Mouse (Mus musculus) naive thymus-derived CD4-positive, alpha-beta T cell, adult 2 months (primary cell): ENCODE measurements around the gene Fmnl3.

Experiments
- DNase-seq: peaks from one replicate; pipeline ENCODE4 v3.0.0-alpha.2; 2011; ENCODE audit warnings: low read depth

Gene Fmnl3

DNA sequence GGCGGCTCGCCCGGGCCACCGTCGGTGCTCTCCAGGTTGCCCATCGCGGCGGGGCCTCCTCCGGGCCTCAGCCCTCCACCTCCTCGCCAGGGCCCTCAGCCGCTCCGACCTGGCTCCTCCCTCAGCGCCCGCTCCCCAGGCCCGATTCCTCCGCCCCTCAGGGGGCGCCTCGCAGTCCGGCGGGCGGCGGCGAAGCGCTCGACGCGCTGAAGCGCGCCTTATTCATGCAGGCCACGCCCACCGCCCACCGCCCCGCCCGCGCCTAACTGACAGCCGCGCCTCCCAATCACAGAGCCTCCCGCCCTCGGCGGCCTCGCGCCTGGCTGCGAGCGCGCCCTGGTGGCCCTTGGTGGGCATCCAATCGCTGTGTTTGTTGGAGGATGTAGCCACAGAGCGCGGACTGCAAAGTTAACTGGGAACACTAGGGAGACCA is at the start of gene Fmnl3:
Gene Fmnl3, minus strand, starts transcription at position 224 of the 433 bp plus-strand sequence.
- DNase-seq = peak; percentile 98

DNA sequence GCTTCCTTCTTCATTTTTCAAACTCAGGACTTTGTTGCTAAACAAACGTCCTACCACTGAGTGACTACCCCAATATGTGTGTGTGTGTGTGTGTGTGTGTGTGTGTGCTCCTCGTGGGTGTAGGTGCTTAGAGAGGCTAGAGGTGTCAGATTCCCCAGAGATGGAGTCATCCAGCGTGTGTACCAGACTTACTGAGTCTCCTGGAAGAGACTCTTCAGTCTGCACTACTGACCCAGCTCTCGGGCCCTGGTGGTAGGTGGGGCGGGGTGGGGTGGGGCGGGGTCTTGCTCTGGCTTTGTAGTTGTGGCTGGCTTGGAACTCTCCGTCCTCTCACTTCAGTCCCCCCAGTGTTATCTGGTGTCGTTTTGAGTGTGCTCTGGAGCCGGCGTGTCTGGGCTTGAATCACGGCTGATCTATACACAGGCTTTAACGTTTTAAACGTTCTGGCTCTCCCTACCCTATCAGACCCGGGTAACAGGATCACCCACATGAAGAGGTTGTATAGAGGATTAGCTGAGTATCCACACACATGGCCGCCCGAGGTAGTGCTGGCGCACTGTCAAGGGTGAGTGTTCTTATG is 47.5 kb upstream of the Fmnl3 start:
- no peak for DNase-seq

DNA sequence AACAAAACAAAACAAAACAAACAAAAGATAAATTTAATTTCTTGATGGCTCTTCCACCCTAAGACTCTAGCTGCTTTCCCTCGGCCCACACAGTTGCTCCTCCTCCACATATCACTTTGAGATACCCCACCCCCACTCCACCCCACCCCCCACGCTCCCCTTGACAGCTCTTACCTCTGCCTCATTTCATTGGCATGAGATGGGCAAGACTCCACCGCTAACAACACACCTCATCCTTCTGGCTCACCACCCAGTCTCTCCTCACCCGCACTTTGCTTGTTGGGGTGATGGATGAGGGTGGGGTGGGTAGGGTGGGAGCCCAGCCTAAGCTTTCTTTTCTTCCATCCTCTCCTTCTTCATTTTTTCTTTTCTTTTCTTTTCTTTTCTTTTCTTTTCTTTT is 46.7 kb upstream of the Fmnl3 start:
- no peak for DNase-seq

DNA sequence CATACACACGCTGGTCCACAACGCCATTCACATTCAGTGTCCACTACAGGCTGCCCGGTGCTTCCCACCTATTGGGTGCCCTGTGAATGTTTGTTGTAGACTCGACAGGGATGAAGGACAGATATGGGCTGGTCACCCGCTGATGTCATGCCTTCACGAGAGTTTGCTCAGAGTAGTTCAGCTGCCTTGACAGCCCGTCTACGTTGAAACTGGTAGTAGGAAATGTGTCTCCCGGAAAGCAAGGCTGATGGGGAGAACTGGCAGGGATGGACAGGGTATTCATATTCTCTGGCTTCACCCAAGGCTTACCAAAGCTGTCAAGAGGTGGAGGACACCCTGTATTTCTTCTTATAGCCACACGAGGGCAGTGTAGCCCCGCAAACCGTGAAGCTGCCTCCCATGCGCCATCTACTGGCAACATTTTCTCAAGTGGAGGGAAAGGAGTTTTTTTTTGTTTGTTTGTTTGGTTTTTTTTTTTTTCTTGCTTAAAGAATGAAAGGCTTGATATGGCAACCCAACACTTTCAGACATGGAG is 46.1 kb upstream of the Fmnl3 start:
- DNase-seq = peak; percentile 97

DNA sequence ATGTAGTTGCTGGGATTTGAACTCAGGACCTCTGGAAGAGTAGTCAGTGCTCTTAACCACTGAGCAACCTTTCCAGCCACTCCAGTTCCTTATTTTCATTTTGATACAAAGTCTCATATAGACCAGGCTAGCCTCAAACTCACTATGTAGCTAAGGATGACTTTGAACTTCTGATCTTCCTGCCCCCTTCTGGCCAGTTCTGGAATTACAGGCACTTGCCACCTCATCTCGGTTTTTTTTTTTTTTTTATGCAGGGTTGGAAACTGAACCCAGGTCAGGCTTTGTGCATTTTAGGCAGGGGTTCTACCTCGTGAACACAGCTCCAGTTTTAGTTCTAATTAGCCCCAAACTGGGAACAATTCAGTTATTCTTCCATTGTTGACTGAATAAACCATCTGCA is 45.5 kb upstream of the Fmnl3 start:
- DNase-seq = peak; percentile 88

DNA sequence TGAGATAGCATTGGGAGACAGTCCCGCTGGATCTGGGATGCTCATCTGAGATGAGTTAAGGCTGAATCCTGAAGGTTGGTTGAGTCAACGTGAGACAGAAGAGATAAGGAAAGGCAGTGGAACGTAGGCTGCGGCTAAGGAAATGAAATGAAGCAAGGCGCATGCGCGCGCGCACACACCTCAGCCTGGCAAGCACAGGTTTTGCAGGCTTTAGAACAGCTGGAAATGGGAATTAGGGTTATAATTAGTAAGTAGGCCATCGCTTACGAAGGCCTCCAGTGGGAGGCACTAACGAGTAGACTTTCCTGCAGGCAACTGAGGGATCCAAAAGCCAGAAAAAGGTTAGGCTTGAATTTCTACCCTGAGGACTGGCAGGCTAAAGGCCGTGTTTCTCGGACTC is 41.5 kb upstream of the Fmnl3 start:
- DNase-seq = no peak

DNA sequence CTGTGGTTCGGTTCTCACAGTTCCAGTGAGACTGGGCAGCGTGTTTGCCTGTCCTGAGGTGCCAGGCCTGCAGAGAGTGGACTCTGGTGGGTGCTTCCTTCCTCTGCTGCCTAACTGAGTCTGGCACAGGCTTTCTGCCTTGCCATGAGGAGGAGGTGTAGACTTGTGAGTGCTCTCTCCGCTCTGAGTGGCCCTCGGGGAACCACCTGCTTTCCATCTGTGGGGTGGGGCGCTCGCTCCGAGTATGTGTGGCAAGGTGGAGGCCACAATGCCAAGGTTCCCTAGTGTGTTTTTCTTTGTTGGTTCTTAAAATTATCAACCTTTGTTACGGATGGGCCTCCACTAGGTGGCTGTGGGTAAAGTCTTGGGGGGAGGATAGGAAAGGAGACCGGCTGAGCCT is 38.6 kb upstream of the Fmnl3 start:
- DNase-seq = no peak

DNA sequence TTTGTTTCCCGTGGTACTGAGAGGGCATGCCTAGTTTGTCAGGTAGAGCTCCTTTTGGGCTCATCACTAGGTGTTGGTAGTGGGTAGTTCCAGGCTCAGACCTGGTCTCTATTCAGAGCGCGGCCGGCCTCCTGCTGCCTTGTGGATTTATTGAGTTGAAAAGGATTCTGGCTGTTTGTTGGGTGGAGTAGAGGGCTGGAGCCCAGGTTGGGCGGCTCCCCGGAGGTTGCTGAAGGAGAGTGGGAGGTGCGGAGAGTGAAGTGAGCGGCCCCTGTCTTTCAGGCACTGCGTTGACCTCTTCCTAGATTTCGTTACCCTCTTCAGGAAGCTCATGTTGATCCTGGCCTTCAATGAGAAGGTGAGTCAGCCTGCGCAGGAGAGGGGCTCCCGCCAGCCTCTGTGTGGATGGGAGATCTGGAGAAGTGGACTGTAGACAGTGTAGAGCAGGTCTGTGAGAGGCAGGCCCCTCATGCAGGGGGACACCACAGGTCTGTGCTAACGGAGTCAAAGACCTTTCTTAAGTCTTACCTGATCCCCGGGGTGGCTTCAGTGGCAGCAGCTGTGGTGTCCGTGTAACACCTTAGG is 36.8 kb upstream of the Fmnl3 start:
- DNase-seq = no peak

DNA sequence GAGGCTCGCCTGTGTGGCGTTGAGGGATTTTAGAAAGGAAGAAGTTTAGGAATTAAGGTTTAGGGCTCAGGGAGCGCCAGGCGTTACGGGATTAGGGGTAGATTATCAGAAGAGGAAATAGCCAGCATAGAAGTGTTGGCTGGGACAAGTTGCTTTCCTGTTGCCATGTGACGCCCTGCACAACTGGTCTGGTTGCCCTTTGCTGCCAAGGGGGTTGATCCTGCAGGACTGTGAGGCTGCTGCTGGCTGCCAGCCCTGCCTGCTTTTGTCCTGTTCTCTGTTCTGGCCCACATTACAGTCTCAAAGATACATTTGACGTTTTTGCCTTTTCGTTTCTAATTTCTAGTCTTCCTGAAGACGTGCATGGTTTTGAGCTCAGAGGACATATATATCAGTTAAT is 34.9 kb upstream of the Fmnl3 start:
- no peak for DNase-seq

DNA sequence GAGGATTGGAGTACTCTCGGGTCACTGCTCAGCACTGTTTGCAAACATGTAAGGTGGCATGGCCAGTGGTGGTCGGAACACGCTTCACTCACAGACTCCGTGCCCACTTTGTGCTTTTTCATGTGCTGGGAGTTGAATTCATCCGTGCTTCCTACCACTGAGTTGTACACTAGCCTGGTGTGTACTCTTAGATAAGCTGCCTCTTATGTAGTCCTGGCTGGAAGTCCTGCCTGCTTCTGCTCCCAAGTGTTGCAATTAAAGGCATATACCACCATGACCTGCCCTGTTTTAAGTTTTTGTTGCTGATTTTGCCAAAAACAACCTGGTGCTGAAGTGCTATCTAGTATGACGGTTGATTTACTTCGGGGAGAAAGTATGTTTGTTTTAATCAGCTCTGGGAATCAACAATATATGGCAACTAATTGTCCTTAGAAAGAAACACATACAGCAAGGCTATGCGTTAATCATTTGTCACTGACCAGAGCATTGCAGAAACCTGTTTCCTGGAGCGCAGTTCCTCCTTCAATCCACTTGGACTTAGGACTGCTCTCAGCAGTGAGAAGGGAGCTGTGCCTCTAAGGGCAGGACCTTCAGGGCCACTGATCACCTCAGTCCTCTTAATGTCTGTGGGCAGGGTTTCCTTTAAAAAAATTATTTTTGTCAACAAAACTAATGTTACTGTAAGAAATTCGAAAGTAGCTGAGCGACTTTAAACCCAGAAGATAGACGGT is 33.0 kb upstream of the Fmnl3 start:
- DNase-seq = no peak

DNA sequence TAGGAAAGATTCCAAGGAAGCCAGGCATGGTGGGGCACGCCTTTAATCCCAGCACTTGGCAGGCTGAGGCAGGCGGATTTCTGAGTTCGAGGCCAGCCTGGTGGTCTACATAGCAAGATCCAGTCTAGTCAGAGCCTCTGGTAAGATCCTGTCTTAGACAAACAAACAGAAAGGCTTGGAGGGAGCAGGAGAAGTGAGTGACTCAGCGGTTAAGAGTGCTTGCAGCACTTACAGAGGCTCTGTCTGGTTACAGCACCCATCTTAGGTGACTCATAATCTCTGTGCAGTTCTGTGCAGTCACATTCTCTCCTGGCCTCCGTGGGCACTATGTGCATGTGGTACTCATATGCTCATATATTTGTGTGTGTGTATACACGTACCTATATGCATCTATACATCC is 30.3 kb upstream of the Fmnl3 start:
- no peak for DNase-seq

DNA sequence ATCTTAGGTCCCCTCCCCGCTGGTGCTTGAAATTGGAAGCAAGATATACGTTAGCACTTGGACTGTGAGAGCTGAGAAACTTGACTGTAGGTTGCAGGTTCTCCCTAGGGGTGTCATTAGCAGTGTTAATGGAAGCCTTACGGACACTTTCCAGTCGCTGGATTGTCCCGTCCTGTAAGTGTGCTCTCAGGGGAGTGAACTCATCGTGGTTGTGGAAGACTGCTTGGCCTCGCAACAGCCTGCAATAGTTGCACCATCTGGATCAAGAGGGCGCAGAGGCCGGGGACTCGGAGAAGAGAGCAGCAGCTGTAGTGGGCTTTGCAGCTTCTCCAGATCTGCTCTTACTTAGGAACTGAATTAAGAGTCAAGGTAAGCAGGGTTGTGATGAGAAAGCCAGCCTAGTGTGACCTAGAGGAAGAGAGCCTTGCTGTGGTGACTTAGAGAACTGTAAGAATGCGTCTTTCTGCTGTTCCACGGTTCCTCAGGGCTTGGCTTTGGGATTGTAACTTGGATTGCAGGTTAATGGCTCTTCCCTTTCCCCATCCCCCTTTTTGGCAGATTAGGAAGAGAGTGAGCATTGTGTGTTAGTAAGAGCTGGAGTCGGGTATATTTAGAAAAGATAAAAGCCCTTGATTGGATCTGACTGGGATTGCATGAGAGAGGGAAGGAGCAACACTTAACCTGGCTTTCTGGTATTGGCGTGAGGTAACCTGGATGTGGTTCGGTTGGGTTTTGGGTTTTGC is 29.4 kb upstream of the Fmnl3 start:
- DNase-seq = no peak

DNA sequence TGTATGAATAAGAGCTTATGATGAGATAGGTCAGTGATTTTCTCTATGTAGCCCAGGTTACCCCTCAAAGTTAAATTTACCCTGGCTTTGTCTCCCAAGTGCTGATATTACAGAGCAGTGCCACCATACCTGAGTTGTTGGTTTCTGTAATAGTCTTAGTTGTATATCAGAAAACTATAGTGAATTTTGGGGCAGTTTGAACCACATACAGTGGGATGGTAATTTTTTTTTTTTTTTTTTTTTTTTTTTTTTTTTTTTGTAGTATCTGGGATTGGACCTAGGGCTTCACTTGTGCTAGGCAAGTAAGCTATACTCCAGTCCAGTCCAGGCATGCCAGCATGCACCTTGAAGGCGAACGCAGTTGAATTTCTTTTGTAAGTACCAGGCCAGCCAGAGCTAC is 27.3 kb upstream of the Fmnl3 start:
- no peak for DNase-seq

DNA sequence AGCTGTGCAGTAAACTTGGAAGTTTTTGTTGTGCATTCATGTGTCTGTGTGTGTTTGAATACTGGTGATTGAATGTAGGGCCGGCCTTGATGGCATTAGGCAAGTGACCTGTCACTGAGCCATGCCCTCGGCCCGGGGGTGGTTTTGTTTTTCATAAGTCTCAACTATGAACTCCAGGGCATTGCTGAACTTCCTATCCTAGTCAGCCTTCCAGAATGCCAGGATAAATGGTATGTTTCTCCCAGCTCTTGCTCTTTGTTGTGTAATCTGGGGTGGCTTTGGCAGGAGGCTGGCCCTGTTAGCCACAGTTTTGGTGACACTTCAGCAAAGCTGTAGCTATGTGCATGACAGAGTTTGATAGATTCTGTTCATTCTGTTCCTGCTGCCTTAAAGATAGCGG is 26.6 kb upstream of the Fmnl3 start:
- no peak for DNase-seq

DNA sequence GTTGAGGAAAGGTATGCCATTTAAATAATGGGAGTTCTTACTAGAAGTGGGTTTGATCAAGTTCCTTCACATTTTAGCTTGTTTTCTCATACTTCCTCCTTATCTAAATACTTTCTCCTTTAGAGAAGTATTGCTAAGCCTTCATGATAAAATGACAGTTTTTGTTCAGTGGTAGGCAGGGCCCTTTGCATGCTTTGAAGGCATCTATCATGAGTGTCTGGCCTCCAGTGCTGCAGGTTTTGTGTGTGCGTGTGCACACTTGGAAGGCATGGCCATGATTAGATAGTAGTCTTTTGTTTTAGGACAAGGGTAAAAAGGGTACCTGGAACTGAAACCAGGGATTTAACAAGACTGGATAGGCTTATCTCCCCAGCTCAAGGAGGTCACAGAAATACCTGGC is 26.2 kb upstream of the Fmnl3 start:
- DNase-seq = no peak

DNA sequence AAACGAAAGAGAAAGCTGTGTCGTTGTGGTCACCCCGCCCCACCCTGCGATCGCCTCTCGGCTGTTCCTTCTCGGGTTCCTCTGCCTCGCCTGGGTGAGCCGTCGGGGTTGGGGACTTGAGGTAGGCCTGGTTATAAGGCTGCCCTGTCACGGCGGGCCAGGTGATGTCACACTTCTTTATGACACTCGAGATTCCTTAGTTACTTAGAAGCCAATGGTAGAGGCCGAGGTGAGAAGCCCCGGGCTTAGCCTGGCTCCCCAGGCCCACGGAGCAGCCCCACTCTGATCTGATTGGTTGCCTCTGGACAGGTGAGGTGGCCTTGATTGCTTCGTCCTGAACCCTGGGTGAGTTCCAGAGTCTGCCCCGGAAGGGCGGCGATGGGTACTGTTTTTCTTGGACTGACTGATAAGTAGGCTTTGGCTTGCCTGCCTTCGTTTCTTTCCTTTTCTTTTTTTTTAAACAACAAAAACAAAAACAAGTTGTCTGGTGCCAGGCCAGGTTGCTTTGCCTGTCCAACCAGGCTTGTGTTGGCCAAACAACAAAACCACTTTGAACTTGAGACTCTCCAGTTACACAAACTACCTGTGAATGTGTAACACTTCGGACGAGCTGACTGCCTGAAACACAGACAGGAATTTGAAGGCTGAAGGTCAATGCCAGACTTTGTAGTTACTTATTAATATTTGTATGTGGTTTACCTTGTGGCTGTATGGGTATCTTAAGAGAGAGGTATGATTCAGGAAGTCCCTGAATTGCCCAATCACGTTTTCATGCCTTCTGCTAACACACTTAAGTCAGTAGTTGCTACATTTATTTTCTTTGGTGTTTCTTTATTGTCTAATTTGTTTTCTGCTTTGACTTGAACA is 23.3 kb upstream of the Fmnl3 start:
- DNase-seq = peak; percentile 52

DNA sequence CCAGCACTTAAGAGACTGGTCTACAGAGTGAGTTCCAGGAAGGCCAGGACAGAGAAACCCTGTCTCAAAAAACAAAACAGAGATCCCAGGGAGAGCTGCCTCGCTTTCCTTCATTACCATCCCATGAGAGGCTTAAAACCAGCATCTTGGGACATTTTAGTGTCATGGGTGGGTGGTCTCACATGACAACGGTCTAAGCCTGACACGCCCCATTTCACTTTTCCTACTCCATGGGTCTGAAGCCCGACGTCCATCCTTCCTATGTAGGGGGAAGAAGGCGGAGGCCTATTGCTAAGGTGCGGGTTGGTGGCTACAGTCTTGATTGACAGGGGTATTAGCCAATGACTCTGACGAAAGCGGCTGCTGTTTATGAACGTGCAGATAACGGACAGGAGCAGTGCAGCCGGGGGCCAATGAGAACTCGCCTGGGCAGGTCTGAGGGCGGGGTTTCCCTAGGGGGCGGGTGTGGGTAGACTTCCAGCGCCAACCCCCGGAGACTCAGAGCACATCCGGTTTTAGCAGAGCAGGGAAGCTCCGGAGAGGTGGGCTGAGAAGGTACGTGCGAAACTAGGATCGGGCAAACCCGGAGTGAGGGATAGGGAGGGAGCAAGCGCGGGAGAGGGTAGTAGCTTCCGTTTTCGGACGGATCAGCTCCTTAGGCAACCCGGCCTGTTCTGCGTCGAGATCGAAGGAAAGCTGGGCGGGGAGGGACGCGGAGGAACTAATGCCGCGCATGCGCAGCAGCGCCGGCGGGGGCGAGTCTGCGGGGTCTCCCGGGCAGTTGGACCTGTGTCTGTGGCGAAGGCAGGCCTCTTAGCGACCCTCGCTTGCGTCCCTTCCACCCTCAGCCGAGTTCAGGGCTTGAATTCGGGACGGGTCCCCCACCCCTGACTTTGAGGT is 22.5 kb upstream of the Fmnl3 start, which contains the start of gene Tmbim6:
Gene Tmbim6, plus strand, starts transcription at position 397 of the 900 bp plus-strand sequence.
- DNase-seq = peak; percentile 99

DNA sequence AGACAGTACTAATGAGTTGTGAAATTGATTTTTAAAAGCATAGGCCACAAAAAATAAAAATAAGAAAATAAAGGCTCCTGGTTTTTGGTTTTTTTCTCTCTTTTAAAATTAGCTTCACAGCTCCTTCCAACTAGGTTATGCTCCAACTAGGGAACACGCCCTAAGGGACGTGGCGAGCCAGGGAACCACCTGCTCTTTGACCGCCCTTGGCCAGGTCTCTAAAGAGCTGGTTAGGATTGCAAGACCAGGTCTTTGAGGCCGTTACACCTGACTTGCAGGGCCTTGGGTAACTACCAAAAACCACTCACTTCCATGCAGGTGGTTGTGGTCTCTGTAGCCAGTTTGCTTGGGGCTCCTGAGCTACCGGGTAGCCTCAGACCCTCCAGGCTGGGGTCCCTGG is 21.7 kb upstream of the Fmnl3 start:
- DNase-seq = no peak

DNA sequence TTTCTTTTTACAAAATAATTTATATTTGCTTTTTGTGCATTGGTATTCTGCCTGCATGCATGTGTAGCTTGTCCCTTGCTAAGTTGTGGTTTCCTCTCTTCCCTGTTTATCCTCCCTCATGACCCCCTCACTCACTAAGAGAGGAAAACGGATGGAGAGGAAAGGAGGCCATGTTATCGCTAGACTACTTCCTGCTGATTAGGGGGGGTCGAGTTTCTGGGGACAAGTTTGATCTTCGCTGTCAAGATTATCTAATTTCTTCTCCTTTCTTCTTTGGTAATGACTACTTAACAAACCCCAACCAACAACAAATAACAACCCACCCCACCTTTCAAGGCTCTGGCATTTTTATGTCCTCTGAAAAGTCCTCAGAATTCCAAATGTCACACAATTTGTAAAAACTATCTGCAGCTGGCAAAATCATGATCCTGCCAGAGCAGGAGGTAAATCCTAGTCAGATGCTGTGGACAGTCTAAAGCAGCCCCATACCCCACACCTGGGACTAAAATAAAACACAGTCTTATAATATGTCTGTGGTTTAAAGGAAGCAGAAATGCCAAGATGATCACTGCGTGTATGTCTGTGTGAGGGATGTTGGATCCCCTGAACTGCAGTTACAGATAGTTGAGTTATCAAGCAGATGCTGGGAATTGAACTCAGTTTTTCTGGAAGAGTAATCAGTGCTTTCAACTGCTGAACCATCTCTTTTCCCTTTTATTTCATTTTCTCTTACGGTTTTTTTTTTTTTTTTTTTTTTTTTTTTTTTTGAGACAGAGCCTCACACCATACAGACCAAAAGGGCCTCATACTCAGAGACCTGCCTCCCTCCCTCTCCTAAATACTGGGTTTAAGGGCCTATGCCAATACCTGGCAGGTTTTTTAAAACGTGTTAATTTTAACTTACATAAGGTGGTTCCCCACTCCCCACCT is 20.5 kb upstream of the Fmnl3 start:
- no peak for DNase-seq
